Mouse (Mus musculus) embryonic facial prominence, embryonic 10.5 days (tissue): ENCODE measurements around the gene Cyb5d1. TPM values are rescaled to one million over a fixed set of nuclear protein-coding genes. Genes with fewer than 3 reads are reported as not detected.

Experiments used
- DNase-seq: peaks from one replicate; pipeline ENCODE4 v3.0.0-alpha.2; 2017; ENCODE audit warnings: low spot score
- H3K27ac ChIP-seq: fragments of 300-500 bp; sonication (generic); replicated peaks from 2 replicates; pipeline ENCODE4 v1.5.1; 2016; ENCODE audit warnings: mild to moderate bottlenecking
- H3K27me3 ChIP-seq: fragments of 300-500 bp; sonication (generic); replicated peaks from 2 replicates; pipeline ENCODE4 v1.6.1; 2016; ENCODE audit warnings: low read depth, mild to moderate bottlenecking; ENCODE audit not compliant: poor library complexity, severe bottlenecking
- H3K36me3 ChIP-seq: fragments of 300-500 bp; sonication (generic); replicated peaks from 2 replicates; pipeline ENCODE4 v1.6.1; 2016; ENCODE audit warnings: mild to moderate bottlenecking, moderate library complexity
- H3K4me1 ChIP-seq: fragments of 300-500 bp; sonication (generic); 2 replicates; pipeline ENCODE4 v1.6.1; 2016
- H3K4me3 ChIP-seq: fragments of 300-500 bp; sonication (generic); 2 replicates; pipeline ENCODE4 v1.5.1; 2016; ENCODE audit warnings: mild to moderate bottlenecking, moderate library complexity
- H3K9me3 ChIP-seq: fragments of 300-500 bp; sonication (generic); 2 replicates; pipeline ENCODE4 v1.6.1; 2016; ENCODE audit warnings: mild to moderate bottlenecking
- WGBS: fragments of 180-500 bp; shearing (Covaris S2); methylation state at CpG from one replicate; pipeline ENCODE4 v1.1.7; 2016; 5-methylcytosine and 5-hydroxymethylcytosine counted together
- polyA plus RNA-seq: library from polyadenylated mRNA; unstranded; fragments of >200 nt; fragmentation: Nextera tagmentation; extraction: Ambion mirVana; gene quantifications from 2 replicates; pipeline ENCODE4 v1.2.1, GENCODE M21; 2016

Gene Cyb5d1
- polyA plus RNA-seq, 1 experiment from 2014 or later = 49.3 TPM

DNA sequence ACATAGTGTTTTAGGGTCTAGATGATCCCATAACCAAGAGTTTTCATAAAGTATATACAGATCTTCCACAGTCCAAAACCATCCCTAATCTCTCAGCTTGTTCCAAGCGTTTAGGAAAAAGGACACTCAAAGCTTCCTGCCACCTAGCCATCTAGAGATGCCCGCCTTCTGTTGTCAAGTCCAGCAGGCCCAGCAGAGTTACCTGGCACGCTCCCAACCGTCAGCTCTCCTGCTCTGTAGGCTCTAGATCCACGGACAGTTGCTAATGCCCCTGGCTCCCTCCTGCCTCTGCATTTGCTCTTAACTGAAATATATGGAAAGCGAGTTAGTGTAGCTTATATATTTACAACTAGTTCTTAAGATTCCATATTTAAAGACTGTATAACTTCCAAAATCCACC, 14.1 kb downstream of the Cyb5d1 start:
- Histone ChIP-seq H3K4me3 (no peak overlapping the region), H3K27me3 (no peaks in the 10 kb centered on the region), H3K4me1 (no peaks in the 10 kb centered on the region), H3K9me3 (no peaks in the 10 kb centered on the region), H3K36me3 (peaks cover 29% of the 10 kb centered on the region), H3K27ac (no peak overlapping the region)
- no peak for DNase-seq
- 88% methylated on average over 6 of the region's 6 CpGs for WGBS

DNA sequence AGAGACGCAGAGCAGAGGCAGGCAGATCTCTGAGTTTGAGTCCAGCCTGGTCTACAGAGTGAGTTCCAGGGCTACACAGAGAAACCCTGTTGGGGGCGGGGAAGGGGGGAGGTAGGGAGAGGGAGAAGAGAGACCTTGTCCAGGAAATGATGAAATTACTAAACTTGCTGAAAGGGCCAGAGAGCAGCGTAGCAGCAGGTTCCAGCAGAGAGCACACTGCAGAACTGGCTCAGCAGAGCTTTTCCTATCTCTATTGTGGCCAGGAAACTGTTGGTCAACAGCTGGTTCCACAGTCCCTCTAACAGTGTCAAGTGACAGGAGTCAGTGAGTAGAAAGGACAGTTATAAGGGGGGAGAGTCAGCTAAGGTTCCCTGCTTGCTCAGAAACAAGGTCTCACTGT, 15.8 kb downstream of the Cyb5d1 start:
- H3K27me3 ChIP-seq = no peaks in the 10 kb centered on the region
- peaks cover 39% of the 10 kb centered on the region for H3K36me3 ChIP-seq
- 80% methylated on average over 3 of the region's 3 CpGs for WGBS
- no peak overlapping the region for H3K4me3 ChIP-seq
- no peak for DNase-seq
- no peaks in the 10 kb centered on the region for H3K9me3 ChIP-seq
- no peak overlapping the region for H3K27ac ChIP-seq
- H3K4me1 ChIP-seq = no peaks in the 10 kb centered on the region

DNA sequence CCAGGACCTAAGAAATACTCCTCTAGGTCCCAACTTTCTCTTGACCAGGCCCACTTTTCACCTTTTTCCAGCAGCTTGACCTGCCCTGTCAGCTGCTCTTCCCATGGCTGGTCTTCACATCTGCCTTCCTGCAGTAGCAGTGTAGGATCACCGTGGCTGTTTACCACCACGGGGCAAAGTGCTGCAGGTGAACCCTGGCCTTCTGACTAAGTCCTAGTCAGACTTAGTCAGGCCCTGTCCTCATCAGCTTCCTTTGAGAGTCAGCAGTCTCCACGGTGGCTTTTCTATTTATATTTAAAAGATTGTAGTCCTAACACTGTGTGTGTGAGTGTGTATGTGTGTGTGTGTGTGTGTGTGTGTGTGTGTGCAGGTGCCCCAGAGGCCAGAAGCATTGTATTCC, 17.7 kb downstream of the Cyb5d1 start:
- H3K4me1 ChIP-seq = 0 out of 2 replicates have a peak, but pooled peaks cover under 1% of the 10 kb centered on the region
- 81% methylated on average over 3 of the region's 3 CpGs for WGBS
- H3K27me3 ChIP-seq = no peaks in the 10 kb centered on the region
- no peak overlapping the region for H3K4me3 ChIP-seq
- DNase-seq = no peak
- H3K36me3 ChIP-seq = peaks cover 50% of the 10 kb centered on the region
- H3K9me3 ChIP-seq = no peaks in the 10 kb centered on the region
- no peak overlapping the region for H3K27ac ChIP-seq

DNA sequence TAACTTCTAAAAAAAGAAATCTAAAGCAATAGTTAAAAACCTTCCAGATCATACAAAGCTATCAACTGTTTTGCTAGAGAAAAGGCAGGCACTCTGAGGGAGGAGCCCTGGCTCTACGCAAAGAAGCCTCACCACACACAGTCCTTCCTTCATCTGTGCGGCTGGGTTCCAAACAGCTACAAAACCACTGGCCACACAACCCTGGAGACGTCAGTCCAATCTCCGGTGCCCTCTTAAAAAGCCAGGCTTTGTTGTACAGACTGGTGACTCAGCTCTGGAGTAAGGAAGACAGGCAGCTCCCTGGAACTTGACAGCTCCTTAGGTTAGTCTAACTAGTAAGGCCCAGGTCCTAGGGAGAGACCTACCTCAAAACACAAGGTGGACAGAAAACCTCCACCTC, 19.8 kb downstream of the Cyb5d1 start:
- H3K36me3 ChIP-seq = peaks cover 55% of the 10 kb centered on the region
- DNase-seq = no peak
- no peaks in the 10 kb centered on the region for H3K9me3 ChIP-seq
- peaks cover 22% of the 10 kb centered on the region for H3K4me1 ChIP-seq
- no peak overlapping the region for H3K4me3 ChIP-seq
- 86% methylated on average over 4 of the region's 4 CpGs for WGBS
- H3K27ac ChIP-seq = no peak overlapping the region
- no peaks in the 10 kb centered on the region for H3K27me3 ChIP-seq

DNA sequence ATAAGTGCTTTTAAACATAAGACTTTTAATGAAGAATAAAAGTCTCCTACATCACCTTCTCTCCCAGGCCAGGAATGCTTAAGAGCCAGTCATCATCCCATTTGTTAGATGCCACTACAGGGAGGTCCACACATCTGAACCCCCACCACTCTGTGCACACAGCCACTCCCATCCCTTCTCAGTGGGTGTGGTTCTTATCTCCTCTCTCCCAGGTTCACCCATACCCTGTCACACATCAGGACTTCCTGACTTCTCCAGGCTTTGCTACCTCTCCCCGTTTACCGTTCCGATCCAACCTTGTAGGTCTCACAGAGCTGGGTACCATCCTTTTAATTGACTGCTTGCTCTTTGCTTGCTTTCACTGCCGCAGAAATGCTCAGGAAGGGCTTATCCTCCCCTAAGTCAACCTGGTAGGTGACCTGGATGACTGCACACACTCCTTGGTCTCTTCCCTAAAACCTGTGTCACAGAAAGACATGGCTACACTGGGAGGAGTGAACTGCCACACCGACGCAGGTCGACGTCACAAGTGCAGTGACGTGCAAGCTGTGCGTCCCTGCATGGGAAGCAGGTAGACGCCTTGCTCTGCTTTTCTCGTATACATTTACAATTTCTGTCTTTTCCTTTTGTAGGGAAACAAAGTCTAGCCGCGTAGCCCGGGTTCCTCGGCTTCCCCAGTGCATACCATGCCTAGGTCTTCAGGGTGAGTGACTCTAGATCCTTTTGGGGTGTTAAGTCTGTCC, 22.0 kb downstream of the Cyb5d1 start:
- DNase-seq = no peak

DNA sequence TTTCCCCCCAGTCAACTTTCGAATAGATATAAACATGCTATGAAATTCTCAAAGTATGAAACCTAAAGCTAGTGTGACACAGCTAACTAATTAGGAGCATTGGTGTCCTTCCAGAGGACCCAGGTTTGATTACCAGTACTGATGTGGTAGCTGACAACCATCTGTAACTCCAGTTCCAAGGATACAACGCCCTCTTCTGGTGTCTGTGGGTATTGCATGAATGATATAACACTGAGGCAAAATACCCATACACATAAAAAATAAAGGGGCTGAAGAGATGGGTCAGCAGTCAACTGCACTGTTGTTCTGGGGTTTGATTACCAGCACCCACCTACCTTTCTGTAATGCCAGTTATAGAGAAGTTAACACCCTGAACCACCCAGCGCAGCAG, 22.7 kb downstream of the Cyb5d1 start:
- H3K9me3 ChIP-seq = no peaks in the 10 kb centered on the region
- H3K27ac ChIP-seq = peak overlapping the region; percentile 75; the same call in 1 of the 2 replicates
- H3K4me3 ChIP-seq = 0 out of 2 replicates have a peak overlapping the region, but pooled peaks have one; percentile 97
- DNase-seq = no peak
- peaks cover 47% of the 10 kb centered on the region for H3K36me3 ChIP-seq
- H3K27me3 ChIP-seq = no peaks in the 10 kb centered on the region
- WGBS = 65% methylated on average over 3 of the region's 3 CpGs
- peaks cover 41% of the 10 kb centered on the region for H3K4me1 ChIP-seq

More for the DNA sequence above, 22.0 kb downstream of the Cyb5d1 start:
- no peaks in the 10 kb centered on the region for H3K27me3 ChIP-seq
- H3K9me3 ChIP-seq = no peaks in the 10 kb centered on the region
- peaks cover 35% of the 10 kb centered on the region for H3K4me1 ChIP-seq
- no peak overlapping the region for H3K4me3 ChIP-seq
- 92% methylated on average over 16 of the region's 16 CpGs for WGBS
- no peak overlapping the region for H3K27ac ChIP-seq
- H3K36me3 ChIP-seq = peaks cover 53% of the 10 kb centered on the region

DNA sequence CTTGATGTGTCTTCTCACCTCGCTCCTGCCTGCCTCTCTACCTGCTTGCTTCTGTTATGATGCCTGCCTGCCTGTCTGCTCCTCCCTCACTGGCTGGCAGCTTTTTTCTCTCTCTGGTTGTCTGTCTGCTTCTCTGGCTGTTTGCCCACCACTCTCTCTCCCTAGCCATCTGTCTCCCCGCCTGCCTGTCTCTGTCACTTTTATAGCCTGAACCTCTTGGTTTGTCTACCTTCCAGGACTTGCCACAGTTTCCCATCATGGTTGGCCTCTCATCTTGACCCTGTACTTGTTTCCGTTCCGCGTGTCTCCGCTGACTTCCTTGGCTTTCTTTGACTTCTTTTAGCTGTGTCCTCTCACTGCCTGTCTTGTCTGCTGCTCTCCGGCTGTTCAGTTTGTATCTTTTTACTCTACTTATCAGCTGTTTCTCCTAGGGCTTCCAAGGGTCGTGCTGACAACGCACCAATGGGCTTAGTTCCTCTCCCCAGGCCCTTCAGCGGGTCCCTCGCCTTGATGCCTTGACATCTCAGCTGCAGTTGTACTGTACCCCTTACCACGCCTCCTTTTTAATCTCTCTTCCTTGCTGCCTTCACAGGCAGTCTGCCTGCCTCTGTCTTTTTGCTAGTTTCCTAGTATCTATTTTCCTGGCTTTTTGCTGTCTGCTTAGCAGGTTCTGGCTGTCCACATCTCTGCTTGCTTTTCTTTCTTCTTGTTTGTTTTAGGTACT, 23.2 kb downstream of the Cyb5d1 start:
- Histone ChIP-seq H3K4me1 (peaks cover 46% of the 10 kb centered on the region), H3K27ac (peak overlapping the region; percentile 75), H3K9me3 (no peaks in the 10 kb centered on the region), H3K4me3 (peak overlapping the region; percentile 97; the same call in 1 of the 2 replicates), H3K36me3 (peaks cover 42% of the 10 kb centered on the region), H3K27me3 (no peaks in the 10 kb centered on the region)
- DNase-seq = no peak
- 64% methylated on average over 12 of the region's 12 CpGs for WGBS

DNA sequence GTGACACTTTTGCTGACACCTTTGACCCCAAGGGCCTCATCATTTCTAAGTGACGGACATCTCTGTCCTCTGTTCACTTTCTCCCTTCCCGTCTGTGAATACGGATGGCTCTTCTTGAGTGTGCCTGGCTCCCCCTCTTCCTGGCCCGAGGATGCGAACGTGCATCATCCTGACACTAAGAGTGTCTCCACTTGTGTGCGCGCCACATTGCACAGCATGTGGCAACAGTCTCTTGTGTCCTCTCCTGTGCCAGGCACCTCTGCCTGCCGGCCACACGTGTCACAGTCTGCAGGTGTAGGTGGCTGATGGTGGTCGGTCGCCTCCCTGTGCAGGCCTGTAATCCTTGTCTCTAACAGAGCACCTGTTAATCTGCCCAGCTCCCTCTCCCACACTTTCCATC, 23.8 kb downstream of the Cyb5d1 start:
- 46% methylated on average over 12 of the region's 12 CpGs for WGBS
- Histone ChIP-seq H3K27ac (peak overlapping the region; percentile 75), H3K4me1 (peaks cover 53% of the 10 kb centered on the region), H3K9me3 (no peaks in the 10 kb centered on the region), H3K36me3 (peaks cover 36% of the 10 kb centered on the region), H3K4me3 (peak overlapping the region; percentile 97; the same call in 1 of the 2 replicates), H3K27me3 (no peaks in the 10 kb centered on the region)
- no peak for DNase-seq

DNA sequence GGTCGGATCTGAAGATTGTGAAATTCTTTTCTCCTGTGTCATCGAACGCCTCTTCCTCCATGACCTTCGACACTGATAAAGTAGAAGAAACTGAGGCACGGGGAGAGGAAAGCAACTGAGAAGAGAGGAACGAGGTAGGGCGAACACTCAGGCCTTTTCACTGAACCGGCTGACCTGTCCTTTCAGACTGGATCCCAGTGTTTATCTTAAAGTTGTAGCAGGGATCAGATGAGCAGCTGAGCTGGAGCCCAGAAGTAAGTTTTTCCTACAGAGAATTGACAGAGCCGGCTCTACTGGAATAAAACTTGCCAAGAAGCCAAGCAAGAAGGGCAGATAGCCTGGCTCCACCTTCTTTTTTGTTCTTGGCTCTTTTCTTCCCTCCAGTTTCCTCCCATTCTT, 24.6 kb downstream of the Cyb5d1 start:
- H3K4me3 ChIP-seq = peak overlapping the region; percentile 97
- H3K27me3 ChIP-seq = no peaks in the 10 kb centered on the region
- H3K36me3 ChIP-seq = peaks cover 34% of the 10 kb centered on the region
- H3K27ac ChIP-seq = peak overlapping the region; percentile 75
- H3K4me1 ChIP-seq = peaks cover 59% of the 10 kb centered on the region
- DNase-seq = no peak
- H3K9me3 ChIP-seq = no peaks in the 10 kb centered on the region
- WGBS = 18% methylated on average over 9 of the region's 9 CpGs

DNA sequence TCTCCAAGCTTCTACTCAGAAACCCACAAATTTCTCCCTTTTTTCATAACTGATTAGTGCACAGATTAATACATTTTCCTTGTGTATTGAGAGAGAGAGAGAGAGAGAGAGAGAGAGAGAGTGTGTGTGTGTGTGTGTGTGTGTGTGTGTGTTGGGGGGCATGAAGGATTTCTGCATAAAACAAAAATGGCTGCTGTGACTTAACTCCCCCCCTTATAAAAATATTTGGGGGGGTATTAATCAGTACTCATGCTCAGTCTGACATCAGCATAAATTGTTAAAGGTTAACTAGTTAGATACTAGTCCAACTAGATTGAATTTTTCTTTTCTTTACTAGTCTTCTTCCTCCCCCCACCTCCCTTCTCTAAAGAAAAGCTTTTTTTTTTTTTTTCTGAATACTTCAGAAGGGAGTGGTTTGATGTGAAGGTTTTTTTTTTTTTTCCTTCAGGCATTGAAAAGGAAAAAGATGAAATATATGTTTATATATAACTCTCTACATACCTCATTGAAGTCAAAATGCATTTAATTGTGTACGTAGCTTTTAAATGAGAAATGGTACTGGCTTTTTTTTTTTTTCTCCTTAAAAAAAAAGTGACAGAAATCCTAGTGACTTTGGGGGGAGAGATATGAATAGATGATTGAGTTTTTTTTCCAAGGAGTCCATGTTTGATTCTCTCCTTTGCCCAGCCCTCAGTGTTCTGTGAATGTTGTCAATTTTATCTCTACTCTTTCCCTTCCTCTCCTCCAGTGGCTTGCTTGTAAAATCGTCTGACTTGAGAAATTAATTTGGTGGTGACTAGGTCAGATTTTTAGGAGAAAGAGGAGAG, 25.2 kb downstream of the Cyb5d1 start:
- no peak for DNase-seq
- H3K27ac ChIP-seq = peak overlapping the region; percentile 100
- H3K36me3 ChIP-seq = peaks cover 29% of the 10 kb centered on the region
- H3K4me1 ChIP-seq = peaks cover 65% of the 10 kb centered on the region
- no peaks in the 10 kb centered on the region for H3K27me3 ChIP-seq
- H3K9me3 ChIP-seq = no peaks in the 10 kb centered on the region
- 45% methylated on average over 2 of the region's 2 CpGs for WGBS
- peak overlapping the region; percentile 97 for H3K4me3 ChIP-seq

DNA sequence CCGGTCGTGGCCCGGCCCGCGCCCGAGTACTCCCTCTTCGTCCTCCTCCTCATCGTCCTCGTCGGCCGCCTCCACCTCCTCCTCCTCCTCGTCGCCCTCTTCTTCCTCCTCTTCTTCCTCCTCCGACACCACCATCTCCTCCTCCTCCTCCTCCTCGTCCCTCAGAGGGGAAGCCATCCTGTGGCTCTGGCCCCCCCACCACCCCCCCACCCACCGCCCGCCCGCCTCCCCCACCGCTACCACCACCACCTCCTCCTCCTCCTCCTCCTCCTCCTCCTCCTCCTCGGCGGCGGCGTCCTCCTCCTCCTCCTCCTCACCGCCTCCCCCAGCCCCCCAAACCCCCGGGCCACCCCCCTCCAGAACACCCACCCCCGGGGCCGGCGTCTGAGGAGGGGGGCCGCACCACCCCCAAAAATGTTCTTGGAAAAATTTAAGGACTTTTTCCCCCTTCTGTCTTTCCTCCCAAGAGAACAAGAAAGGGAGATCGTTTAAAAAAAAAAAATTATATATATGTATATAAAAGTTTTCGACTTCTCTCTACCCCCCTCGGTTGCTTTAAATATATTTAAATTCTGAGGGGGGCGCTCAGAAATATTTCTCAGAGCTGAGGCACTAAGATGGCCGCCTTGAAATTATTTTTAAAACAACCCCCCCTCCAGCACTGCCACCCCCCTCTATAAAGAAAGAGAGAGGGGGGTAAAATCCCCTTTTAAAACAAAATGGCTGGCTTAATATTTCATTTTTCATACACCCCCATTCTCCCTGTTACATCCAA, 26.0 kb downstream of the Cyb5d1 start, which contains the start of gene Chd3:
TSS of gene Chd3 (minus strand) at position 192 of the 775 bp plus-strand sequence.
- 4% methylated on average over 19 of the region's 34 CpGs for WGBS
- no peaks in the 10 kb centered on the region for H3K27me3 ChIP-seq
- DNase-seq = peak; percentile 61
- H3K36me3 ChIP-seq = peaks cover 26% of the 10 kb centered on the region
- peak within 1 kb of the TSS; percentile 100 for H3K27ac ChIP-seq
- peaks cover 73% of the 10 kb centered on the region for H3K4me1 ChIP-seq
- peak within 1 kb of the TSS; percentile 97 for H3K4me3 ChIP-seq
- no peaks in the 10 kb centered on the region for H3K9me3 ChIP-seq
